Mouse (Mus musculus) cerebellum, adult 2 months (tissue): ENCODE data around the gene Kalrn.

Experiments used
- CTCF ChIP-seq: fragments of 200-500 bp; IDR thresholded peaks from 2 replicates; pipeline ENCODE4 v1.5.1; 2011; ENCODE audit warnings: low read depth, mild to moderate bottlenecking, control low read depth, low read length, moderate library complexity, borderline replicate concordance; ENCODE audit not compliant: insufficient read depth
- POLR2A ChIP-seq: fragments of 200-500 bp; IDR thresholded peaks from 2 replicates; pipeline ENCODE4 v1.6.1; 2011; ENCODE audit warnings: low read length, control low read depth, borderline replicate concordance; ENCODE audit not compliant: insufficient read depth

- TF ChIP-seq CTCF, result no peak
- no peak for TF ChIP-seq POLR2A
Observed at GRCm38 (mm10) chr16:34110840-34111625, 462.3 kb downstream of the Kalrn start.
